Mouse (Mus musculus): Measurements from ENCODE around the gene Tnfaip1.

- TF ChIP-seq CTCF (IDR thresholded peaks at IDR 0.05; ENCODE audit: low read depth), result no peak
- TF ChIP-seq EP300 (IDR thresholded peaks at IDR 0.05; ENCODE audit: low read depth), result no peak
These were observed 35.3 kb upstream of the Tnfaip1 start for GRCm38 (mm10) chr11:78571441-78571840.
